Mouse (Mus musculus): ENCODE measurements around the gene Gpa33. TPM values are rescaled to one million over a fixed set of nuclear protein-coding genes. Genes with fewer than 3 reads are reported as not detected.

Gpa33 gene
- polyA plus RNA-seq, 1 experiment = not detected

DNA sequence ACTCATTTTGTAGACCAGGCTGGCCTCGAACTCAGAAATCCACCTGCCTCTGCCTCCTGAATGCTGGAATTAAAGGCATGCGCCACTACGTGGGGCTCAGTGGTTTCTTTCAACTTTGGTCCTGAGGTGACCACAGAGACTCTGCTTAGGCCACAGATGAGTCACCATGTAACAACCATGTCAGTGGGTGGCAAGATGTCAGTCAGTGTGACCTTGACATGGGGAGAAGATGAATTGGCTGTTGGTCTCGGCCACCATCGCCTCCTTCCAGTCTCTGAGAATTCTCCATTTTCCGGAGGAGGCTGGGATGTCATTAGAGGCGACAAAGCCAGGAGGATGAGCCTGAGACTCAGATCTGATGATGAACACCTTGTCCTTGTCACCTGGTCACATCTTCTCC, 39.7 kb downstream of the Gpa33 start:
- Histone ChIP-seq H3K27ac (ENCODE audit: insufficient read depth, low read length) (no peak overlapping the region), H3K4me3 (replicated peaks; ENCODE audit: insufficient read depth, low read depth, low read length) (no peak overlapping the region), H3K4me1 (ENCODE audit: control insufficient read depth, insufficient read depth, low read length) (no peaks in the 10 kb centered on the region), H3K27me3 (ENCODE audit: control insufficient read depth, insufficient read depth, low read length) (no peaks in the 10 kb centered on the region)
- WGBS = 88% methylated on average over 7 of the region's 7 CpGs
- DNase-seq = no peak
- no peak for TF ChIP-seq CTCF (IDR thresholded peaks at IDR 0.05; ENCODE audit: borderline replicate concordance, insufficient read depth, low read depth, low read length)
- no peak for TF ChIP-seq POLR2A (IDR thresholded peaks at IDR 0.05; ENCODE audit: borderline replicate concordance, insufficient read depth, low read length)

DNA sequence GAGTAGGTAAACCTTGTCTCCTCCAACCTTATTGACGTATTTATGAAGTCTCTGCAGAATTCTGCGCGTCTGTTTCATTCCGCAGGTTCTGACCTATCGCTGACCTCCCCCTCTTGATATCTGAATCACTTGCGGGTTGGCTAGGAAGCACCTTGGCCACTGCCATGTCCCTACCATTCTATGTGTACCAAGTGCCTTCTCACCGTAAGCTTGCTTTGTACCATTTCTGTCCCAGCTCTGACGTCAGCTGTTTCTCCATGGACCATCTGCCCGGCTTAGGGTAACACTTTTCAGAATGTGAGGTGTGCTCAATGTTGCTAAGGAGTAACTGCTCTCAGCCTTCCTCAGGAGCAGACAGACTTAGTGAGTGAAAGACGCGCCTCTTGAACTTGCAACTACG, 40.8 kb downstream of the Gpa33 start:
- no peak for DNase-seq
- TF ChIP-seq CTCF (IDR thresholded peaks at IDR 0.05; ENCODE audit: borderline replicate concordance, insufficient read depth, low read depth, low read length) (no peak), POLR2A (IDR thresholded peaks at IDR 0.05; ENCODE audit: borderline replicate concordance, insufficient read depth, low read length) (no peak)
- 92% methylated on average over 12 of the region's 12 CpGs for WGBS
- H3K27me3 ChIP-seq (ENCODE audit: control insufficient read depth, insufficient read depth, low read length) = no peaks in the 10 kb centered on the region
- H3K4me1 ChIP-seq (ENCODE audit: control insufficient read depth, insufficient read depth, low read length) = no peaks in the 10 kb centered on the region
- no peak overlapping the region for H3K27ac ChIP-seq (ENCODE audit: insufficient read depth, low read length)
- H3K4me3 ChIP-seq (replicated peaks; ENCODE audit: insufficient read depth, low read depth, low read length) = no peak overlapping the region

DNA sequence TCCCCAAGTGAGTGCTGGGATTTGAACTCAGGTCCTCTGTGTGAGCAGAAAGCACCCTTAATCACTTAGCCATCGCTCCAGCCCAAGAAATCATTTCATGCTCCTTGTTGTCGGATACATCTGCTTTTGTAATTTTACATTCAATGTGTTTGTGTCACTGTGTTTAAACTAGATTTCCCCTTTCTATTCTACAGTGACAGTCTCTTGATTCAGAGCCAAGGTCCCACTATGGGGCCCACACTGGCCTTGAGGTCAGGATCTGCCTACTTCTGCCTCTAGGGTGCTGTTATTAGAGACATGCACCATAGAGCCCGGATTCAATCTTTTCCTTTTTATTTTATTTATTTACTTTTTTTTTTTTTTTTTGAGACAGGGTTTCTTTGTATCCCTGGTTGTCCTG, 43.0 kb downstream of the Gpa33 start:
- DNase-seq = no peak
- WGBS = 60% methylated on average over 3 of the region's 3 CpGs
- no peaks in the 10 kb centered on the region for H3K4me1 ChIP-seq (ENCODE audit: control insufficient read depth, insufficient read depth, low read length)
- no peak overlapping the region for H3K4me3 ChIP-seq (replicated peaks; ENCODE audit: insufficient read depth, low read depth, low read length)
- H3K27ac ChIP-seq (ENCODE audit: insufficient read depth, low read length) = no peak overlapping the region
- TF ChIP-seq POLR2A (IDR thresholded peaks at IDR 0.05; ENCODE audit: borderline replicate concordance, insufficient read depth, low read length) = no peak
- TF ChIP-seq CTCF (IDR thresholded peaks at IDR 0.05; ENCODE audit: borderline replicate concordance, insufficient read depth, low read depth, low read length) = no peak
- H3K27me3 ChIP-seq (ENCODE audit: control insufficient read depth, insufficient read depth, low read length) = no peaks in the 10 kb centered on the region

DNA sequence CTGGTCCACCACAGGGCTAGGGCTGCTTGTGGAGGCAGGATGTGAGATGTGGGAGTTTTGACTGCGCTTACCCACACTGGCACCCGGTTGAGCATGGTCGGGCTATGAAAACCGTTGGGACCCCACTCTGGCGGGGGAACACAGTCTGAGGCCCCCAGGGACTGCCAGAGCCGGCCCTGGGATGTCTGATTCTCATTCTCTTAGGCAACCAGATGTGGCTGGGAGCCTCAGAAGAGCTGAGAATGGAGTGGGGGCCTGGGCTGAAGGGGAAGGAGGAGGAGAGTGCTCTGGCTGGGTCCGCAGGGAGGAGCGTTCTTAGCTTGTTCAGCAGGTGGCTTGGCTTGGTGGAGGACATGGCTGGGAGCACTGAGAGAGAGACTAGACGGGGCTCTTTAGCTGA, 43.6 kb downstream of the Gpa33 start:
- H3K27me3 ChIP-seq (ENCODE audit: control insufficient read depth, insufficient read depth, low read length) = no peaks in the 10 kb centered on the region
- H3K4me3 ChIP-seq (replicated peaks; ENCODE audit: insufficient read depth, low read depth, low read length) = no peak overlapping the region
- no peaks in the 10 kb centered on the region for H3K4me1 ChIP-seq (ENCODE audit: control insufficient read depth, insufficient read depth, low read length)
- 68% methylated on average over 9 of the region's 9 CpGs for WGBS
- no peak for DNase-seq
- TF ChIP-seq CTCF (IDR thresholded peaks at IDR 0.05; ENCODE audit: borderline replicate concordance, insufficient read depth, low read depth, low read length) (no peak), POLR2A (IDR thresholded peaks at IDR 0.05; ENCODE audit: borderline replicate concordance, insufficient read depth, low read length) (no peak)
- no peak overlapping the region for H3K27ac ChIP-seq (ENCODE audit: insufficient read depth, low read length)

DNA sequence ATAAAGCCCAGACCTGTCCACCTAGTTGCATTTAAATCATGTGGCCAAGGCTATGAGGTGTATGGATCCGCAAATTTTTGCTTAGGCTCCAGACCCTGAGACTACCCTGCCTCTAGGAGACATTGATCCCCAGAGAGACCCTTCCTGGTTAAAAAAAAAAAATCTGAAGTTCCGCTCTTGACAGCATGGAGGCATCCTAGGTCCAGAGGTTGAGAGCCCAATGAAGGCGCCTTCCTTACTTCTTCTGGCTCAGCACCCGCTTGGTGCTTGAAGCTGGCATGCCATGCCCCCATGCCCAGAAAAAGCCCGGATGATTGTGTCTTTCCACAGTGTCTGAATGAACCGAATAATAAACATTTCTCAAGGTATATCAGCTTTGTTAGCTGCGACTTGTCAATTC, 51.5 kb downstream of the Gpa33 start:
- no peak overlapping the region for H3K27ac ChIP-seq (ENCODE audit: insufficient read depth, low read length)
- H3K4me1 ChIP-seq (ENCODE audit: control insufficient read depth, insufficient read depth, low read length) = no peaks in the 10 kb centered on the region
- no peak for TF ChIP-seq POLR2A (IDR thresholded peaks at IDR 0.05; ENCODE audit: borderline replicate concordance, insufficient read depth, low read length)
- TF ChIP-seq CTCF (IDR thresholded peaks at IDR 0.05; ENCODE audit: borderline replicate concordance, insufficient read depth, low read depth, low read length) = no peak
- no peak for DNase-seq
- H3K4me3 ChIP-seq (replicated peaks; ENCODE audit: insufficient read depth, low read depth, low read length) = no peak overlapping the region
- H3K27me3 ChIP-seq (ENCODE audit: control insufficient read depth, insufficient read depth, low read length) = no peaks in the 10 kb centered on the region
- 88% methylated on average over 7 of the region's 7 CpGs for WGBS

DNA sequence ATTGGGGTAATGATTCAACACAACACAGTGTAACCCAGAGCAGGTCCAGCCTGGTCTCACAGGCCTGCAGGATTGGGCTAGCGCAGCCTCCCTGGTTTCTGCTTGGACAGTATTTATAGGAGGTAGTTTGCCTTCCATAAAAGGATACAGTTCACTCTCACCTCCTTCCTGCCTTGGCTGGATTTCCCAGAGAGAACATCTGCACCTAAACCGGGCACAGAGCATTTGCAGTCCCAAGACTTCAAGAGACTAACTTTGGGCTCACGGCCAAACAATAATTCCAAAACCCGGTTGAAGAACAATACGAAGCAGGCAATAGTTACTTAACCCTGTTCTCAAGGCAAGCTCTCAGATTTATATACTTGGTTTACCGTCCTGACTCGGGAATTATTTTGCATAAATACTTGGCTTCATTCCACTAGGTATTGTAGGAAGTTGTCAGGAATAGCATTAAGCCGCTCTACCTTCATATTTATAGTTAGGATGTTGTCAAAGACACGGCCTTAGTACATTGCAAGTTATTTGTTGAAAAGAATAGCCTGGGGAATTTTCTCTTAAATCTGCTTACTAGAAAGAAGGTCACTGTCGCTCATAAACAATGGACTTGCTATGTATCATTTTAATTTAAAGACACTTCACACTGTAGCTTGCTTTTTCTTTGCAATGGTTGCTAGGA, 53.1 kb downstream of the Gpa33 start:
- DNase-seq = no peak
- Histone ChIP-seq H3K27me3 (ENCODE audit: control insufficient read depth, insufficient read depth, low read length) (no peaks in the 10 kb centered on the region), H3K4me1 (ENCODE audit: control insufficient read depth, insufficient read depth, low read length) (no peaks in the 10 kb centered on the region), H3K4me3 (replicated peaks; ENCODE audit: insufficient read depth, low read depth, low read length) (no peak overlapping the region), H3K27ac (ENCODE audit: insufficient read depth, low read length) (no peak overlapping the region)
- WGBS = 43% methylated on average over 10 of the region's 10 CpGs
- TF ChIP-seq POLR2A (IDR thresholded peaks at IDR 0.05; ENCODE audit: borderline replicate concordance, insufficient read depth, low read length) (no peak), CTCF (IDR thresholded peaks at IDR 0.05; ENCODE audit: borderline replicate concordance, insufficient read depth, low read depth, low read length) (no peak)

DNA sequence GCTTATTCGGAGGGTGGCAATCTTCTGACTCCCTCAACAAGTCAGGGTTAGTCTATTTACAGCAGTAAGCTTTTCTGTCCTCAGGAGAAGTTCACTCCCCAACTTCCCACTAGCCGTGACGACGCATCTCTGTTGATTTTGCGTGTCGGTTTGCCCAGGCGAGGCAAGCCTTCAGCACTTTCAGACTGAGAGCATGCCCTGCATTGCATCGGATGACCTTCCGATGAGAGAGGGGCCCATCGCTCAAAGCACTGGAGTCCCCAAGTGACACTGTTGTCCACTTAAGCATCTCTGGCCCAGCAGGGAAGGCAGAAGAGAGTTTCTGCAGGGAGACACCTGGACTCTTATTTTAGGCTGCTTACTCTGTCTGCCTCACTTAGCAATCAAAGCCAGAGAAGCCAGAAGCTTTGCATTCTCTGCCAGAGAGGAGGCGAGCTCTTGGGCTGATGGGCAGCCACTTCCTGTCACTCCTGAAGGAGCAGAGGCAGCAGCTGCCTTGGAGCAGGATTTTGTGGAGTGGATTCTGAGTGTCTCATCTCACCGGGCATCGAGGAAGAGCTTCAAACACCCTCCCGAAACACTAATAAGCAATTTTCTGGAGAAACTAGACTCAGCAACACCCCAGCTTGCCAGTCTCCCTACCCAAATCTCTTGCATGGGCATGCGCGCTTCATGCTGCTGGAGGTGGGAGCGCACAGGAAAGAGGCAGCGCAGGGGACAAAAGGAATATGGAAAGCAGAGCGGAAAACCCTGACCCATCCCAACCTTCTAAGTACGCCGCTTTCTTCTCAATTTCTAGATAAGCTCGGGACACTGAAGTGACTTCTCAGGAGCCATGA, 54.6 kb downstream of the Gpa33 start:
- Histone ChIP-seq H3K27ac (ENCODE audit: insufficient read depth, low read length) (no peak overlapping the region), H3K4me3 (replicated peaks; ENCODE audit: insufficient read depth, low read depth, low read length) (no peak overlapping the region), H3K4me1 (ENCODE audit: control insufficient read depth, insufficient read depth, low read length) (no peaks in the 10 kb centered on the region), H3K27me3 (ENCODE audit: control insufficient read depth, insufficient read depth, low read length) (no peaks in the 10 kb centered on the region)
- TF ChIP-seq POLR2A (IDR thresholded peaks at IDR 0.05; ENCODE audit: borderline replicate concordance, insufficient read depth, low read length) = no peak
- no peak for TF ChIP-seq CTCF (IDR thresholded peaks at IDR 0.05; ENCODE audit: borderline replicate concordance, insufficient read depth, low read depth, low read length)
- 51% methylated on average over 22 of the region's 22 CpGs for WGBS
- no peak for DNase-seq

DNA sequence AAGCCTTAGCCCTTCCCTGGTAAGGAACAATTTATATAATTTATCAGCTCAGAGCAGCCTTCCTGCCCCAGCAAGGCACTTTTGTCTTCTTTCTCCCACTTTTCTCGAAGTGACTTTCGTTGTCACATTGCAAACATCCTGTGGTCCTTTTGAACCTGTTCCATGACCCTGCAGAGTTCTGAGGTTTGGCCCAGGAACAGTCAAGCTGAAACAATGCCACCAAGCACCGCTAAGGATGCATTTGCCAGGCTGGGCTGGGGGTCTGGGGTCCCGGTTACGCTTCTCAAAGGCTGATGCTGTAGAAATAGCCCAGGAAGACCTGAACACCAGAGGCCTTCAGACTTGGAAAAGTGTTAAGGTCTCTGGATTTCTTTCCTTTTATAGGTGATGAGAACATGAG, 55.3 kb downstream of the Gpa33 start:
- H3K27ac ChIP-seq (ENCODE audit: insufficient read depth, low read length) = no peak overlapping the region
- TF ChIP-seq POLR2A (IDR thresholded peaks at IDR 0.05; ENCODE audit: borderline replicate concordance, insufficient read depth, low read length) (no peak), CTCF (IDR thresholded peaks at IDR 0.05; ENCODE audit: borderline replicate concordance, insufficient read depth, low read depth, low read length) (no peak)
- no peaks in the 10 kb centered on the region for H3K27me3 ChIP-seq (ENCODE audit: control insufficient read depth, insufficient read depth, low read length)
- no peak for DNase-seq
- 32% methylated on average over 5 of the region's 5 CpGs for WGBS
- H3K4me1 ChIP-seq (ENCODE audit: control insufficient read depth, insufficient read depth, low read length) = no peaks in the 10 kb centered on the region
- H3K4me3 ChIP-seq (replicated peaks; ENCODE audit: insufficient read depth, low read depth, low read length) = no peak overlapping the region

Data from cerebellum, adult 2 months (tissue).